11 mouse cellular contexts compared by ENCODE assay signal in genomic region chr4:152212091-152212505, GRCm38 (mm10). TPM values are rescaled to one million over a fixed set of nuclear protein-coding genes. Genes with fewer than 3 reads are reported as not detected.
DNase-seq lines count a peak whose midpoint lies in the region; ATAC-seq and TF ChIP-seq lines count a peak whose summit lies in the region.
"Had no signal": no experiment of that assay in that cellular context is flagged by ENCODE, and none has a peak within 500 bp of the region (broad histone marks: within the 10 kb centered on the region; RNA-seq: fewer than 3 reads in every experiment).

No protein-coding gene starts in this region.

- H3K4me3 ChIP-seq in heart, postnatal 0 days (ENCODE audit: low read depth, low read length): no peak overlapping the region

- 30% methylated on average over 6 of the region's 6 CpGs for WGBS in heart, postnatal 0 days

- 0 out of 2 replicates have a peak, but pooled peaks cover 23% of the 10 kb centered on the region for H3K4me1 ChIP-seq in heart, postnatal 0 days (ENCODE audit: control insufficient read depth, insufficient read depth)

- H3K27ac ChIP-seq in heart, postnatal 0 days (ENCODE audit: low read depth): peak overlapping the region; percentile 69

- no peak overlapping the region for H3K4me2 ChIP-seq in heart, postnatal 0 days (ENCODE audit: low read depth, low read length)

- ATAC-seq in heart, postnatal 0 days (ENCODE audit: insufficient read depth, low read depth): peak; percentile 89

- no peak overlapping the region for H3K9ac ChIP-seq in heart, postnatal 0 days (replicated peaks; ENCODE audit: low read depth, low read length)

- no peaks in the 10 kb centered on the region for H3K27me3 ChIP-seq in heart, postnatal 0 days (ENCODE audit: control insufficient read depth, insufficient read depth, low read length)

- peak; percentile 79 for TF ChIP-seq EP300 in heart, postnatal 0 days (IDR thresholded peaks at IDR 0.05; ENCODE audit: low read depth)

- H3K9me3 ChIP-seq in heart, postnatal 0 days (replicated peaks; ENCODE audit: control insufficient read depth, low read length): no peaks in the 10 kb centered on the region

- peak; percentile 28 for DNase-seq in adrenal gland, postnatal 10 days
- no peak for DNase-seq in adrenal gland, postnatal 4 days (ENCODE audit: low spot score in 2 of 2)
- DNase-seq in 3T3-L1 (ENCODE audit: low read depth, low spot score): peak; percentile 59
- peak; percentile 89 for DNase-seq in heart, postnatal 0 days (ENCODE audit: low spot score)
- peak; percentile 41 to 69 for DNase-seq in kidney, postnatal 36 days
- DNase-seq in urinary bladder, postnatal 10 days (ENCODE audit: low spot score): no peak
- DNase-seq in gastrocnemius, postnatal 4 days (ENCODE audit: low spot score in 2 of 2): no peak
- DNase-seq in cerebellum, postnatal 14 days: no peak

- H3K36me3 ChIP-seq in heart, postnatal 0 days (replicated peaks; ENCODE audit: control insufficient read depth, insufficient read depth, low read length): 0 out of 2 replicates have a peak, but pooled peaks cover 5% of the 10 kb centered on the region

- 0 out of 2 replicates have a peak, but pooled peaks have one; percentile 4 for TF ChIP-seq CTCF in heart, postnatal 0 days (IDR thresholded peaks at IDR 0.05; ENCODE audit: low read depth)

RNA-seq across cellular contexts. Expression of gene Acot7, which starts 34.2 kb away (rescaled TPM):
- total RNA-seq in adrenal gland, postnatal 10 days (2021): 10 to 100 TPM; 33.2 to 38.0 TPM
- 10 to 100 TPM; 39.1 to 44.4 TPM for total RNA-seq in adrenal gland, postnatal 4 days (2021)
- 17.9 and 39.5 TPM in 2 replicates for total RNA-seq in heart, postnatal 0 days (2014; rRNA removed; ENCODE audit: low replicate concordance)
- polyA plus RNA-seq in heart, postnatal 0 days (2015; fragmentation: Nextera tagmentation; extraction: Ambion mirVana): 68.8 and 73.5 TPM in 2 replicates
- 10 to 100 TPM; 13.5 to 17.6 TPM for total RNA-seq in gastrocnemius, postnatal 4 days (2021)

RNA-seq across cellular contexts. Expression of gene Hes2, which starts 53.4 kb away (rescaled TPM):
- not detected for total RNA-seq in adrenal gland, postnatal 10 days (2021)
- not detected for total RNA-seq in adrenal gland, postnatal 4 days (2021)
- not detected in 2 replicates for total RNA-seq in heart, postnatal 0 days (2014; rRNA removed; ENCODE audit: low replicate concordance)
- not detected in 2 replicates for polyA plus RNA-seq in heart, postnatal 0 days (2015; fragmentation: Nextera tagmentation; extraction: Ambion mirVana)
- total RNA-seq in gastrocnemius, postnatal 4 days (2021): not detected
- total RNA-seq: granulocyte monocyte progenitor cell, adult 5-6 weeks; left cerebral cortex, postnatal 36 days had no signal
- polyA plus RNA-seq: C2C12 had no signal

RNA-seq across cellular contexts. Expression of gene Espn, which starts 59.9 kb away (rescaled TPM):
- 1 to 10 TPM; 1.2 to 1.3 TPM for total RNA-seq in adrenal gland, postnatal 10 days (2021)
- total RNA-seq in adrenal gland, postnatal 4 days (2021): 1 to 10 TPM; 1.0 to 5.1 TPM
- 0.34 and 0.97 TPM in 2 replicates for total RNA-seq in heart, postnatal 0 days (2014; rRNA removed; ENCODE audit: low replicate concordance)
- 0.69 and 0.87 TPM in 2 replicates for polyA plus RNA-seq in heart, postnatal 0 days (2015; fragmentation: Nextera tagmentation; extraction: Ambion mirVana)
- total RNA-seq in gastrocnemius, postnatal 4 days (2021): 1 to 10 TPM; 1.5 TPM
- total RNA-seq: granulocyte monocyte progenitor cell, adult 5-6 weeks had no signal

Comparison
In these comparisons a context has a peak if more than half of its experiments do, and no peak if none do; other contexts are left out.
1. DNase-seq: peak in adrenal gland, postnatal 10 days (single experiment), 3T3-L1 (single experiment), heart, postnatal 0 days (single experiment) and kidney, postnatal 36 days (2 of 2); none in adrenal gland, postnatal 4 days (0 of 2), urinary bladder, postnatal 10 days (single experiment), gastrocnemius, postnatal 4 days (0 of 2) and cerebellum, postnatal 14 days (0 of 2).